Mouse (Mus musculus): ENCODE measurements around the gene Tsn.

- TF ChIP-seq EP300 (IDR thresholded peaks at IDR 0.05; ENCODE audit: insufficient read depth, low read depth, low read length) (no peak), CTCF (IDR thresholded peaks at IDR 0.05) (no peak), POLR2A (IDR thresholded peaks at IDR 0.05; ENCODE audit: insufficient read depth, low read depth, low read length) (no peak)
These were observed 38.4 kb upstream of the Tsn start for GRCm38 (mm10) chr1:118349922-118350321.

Measured in heart, adult 2 months (tissue).